Mouse (Mus musculus): ENCODE data around the gene Usp39. TPM values are rescaled to one million over a fixed set of nuclear protein-coding genes. Genes with fewer than 3 reads are reported as not detected.

The Usp39 gene
- total RNA-seq, 1 experiment from 2014 or later: 35.3 TPM

- ATAC-seq (replicated peaks; ENCODE audit: insufficient number of reproducible peaks, low FRiP score, low TSS enrichment, poor library complexity, severe bottlenecking): no peak
Measured at GRCm38 (mm10) chr6:72275527-72275926, 69.5 kb downstream of the Usp39 start.

GRCm38 (mm10) chr6:72273153-72273552, 71.8 kb downstream of the Usp39 start:
- ATAC-seq (replicated peaks; ENCODE audit: insufficient number of reproducible peaks, low FRiP score, low TSS enrichment, poor library complexity, severe bottlenecking): no peak

- no peak for ATAC-seq (replicated peaks; ENCODE audit: insufficient number of reproducible peaks, low FRiP score, low TSS enrichment, poor library complexity, severe bottlenecking)
Measured at GRCm38 (mm10) chr6:72272161-72272696, 72.8 kb downstream of the Usp39 start.

GRCm38 (mm10) chr6:72270952-72271519, 73.9 kb downstream of the Usp39 start:
- ATAC-seq (replicated peaks; ENCODE audit: insufficient number of reproducible peaks, low FRiP score, low TSS enrichment, poor library complexity, severe bottlenecking): no peak

GRCm38 (mm10) chr6:72270258-72270657, 74.7 kb downstream of the Usp39 start:
- ATAC-seq (replicated peaks; ENCODE audit: insufficient number of reproducible peaks, low FRiP score, low TSS enrichment, poor library complexity, severe bottlenecking): no peak

Other genes with a start within 250 kb of the Usp39 start
- 28.9 to 43.8 TPM (median 38.3 TPM) in 3 replicates for gene St3gal5, start 247.6 kb downstream of the Usp39 start, total RNA-seq (2017)
- 0.49 TPM in 1 of 3 replicates, not detected in the others for gene Atoh8, start 109.6 kb downstream of the Usp39 start, total RNA-seq (2017)
- gene Sftpb, start 40.6 kb downstream of the Usp39 start, total RNA-seq (2017): not detected in 3 replicates
- 14.0 to 33.3 TPM (median 20.1 TPM) in 3 replicates for gene 0610030E20Rik, start 2.1 kb upstream of the Usp39 start, total RNA-seq (2017)
- gene Tmem150a, start 10.3 kb upstream of the Usp39 start, total RNA-seq (2017): 1.4 to 2.3 TPM in 2 of 3 replicates, not detected in the other
- 51.8 to 77.7 TPM (median 56.1 TPM) in 3 replicates for gene Rnf181, start 21.8 kb upstream of the Usp39 start, total RNA-seq (2017)
- gene Vamp5, start 35.3 kb upstream of the Usp39 start, total RNA-seq (2017): 6.6 to 20.9 TPM (median 13.2 TPM) in 3 replicates
- 202 to 246 TPM (median 207 TPM) in 3 replicates for gene Vamp8, start 45.5 kb upstream of the Usp39 start, total RNA-seq (2017)
- gene Ggcx, start 69.1 kb upstream of the Usp39 start, total RNA-seq (2017): 10.1 to 13.9 TPM (median 11.1 TPM) in 3 replicates
- gene Mat2a, start 94.4 kb upstream of the Usp39 start, total RNA-seq (2017): 122 to 186 TPM (median 164 TPM) in 3 replicates
- gene Sh2d6, start 176.5 kb upstream of the Usp39 start, total RNA-seq (2017): 0.75 TPM in 1 of 3 replicates, not detected in the others
- gene Capg, start 199.2 kb upstream of the Usp39 start, total RNA-seq (2017): 54.4 to 71.6 TPM (median 54.8 TPM) in 3 replicates

Measured in monocyte, adult 5-6 weeks (primary cell).